10 mouse cellular contexts compared by ENCODE assay signal in the genomic region with DNA sequence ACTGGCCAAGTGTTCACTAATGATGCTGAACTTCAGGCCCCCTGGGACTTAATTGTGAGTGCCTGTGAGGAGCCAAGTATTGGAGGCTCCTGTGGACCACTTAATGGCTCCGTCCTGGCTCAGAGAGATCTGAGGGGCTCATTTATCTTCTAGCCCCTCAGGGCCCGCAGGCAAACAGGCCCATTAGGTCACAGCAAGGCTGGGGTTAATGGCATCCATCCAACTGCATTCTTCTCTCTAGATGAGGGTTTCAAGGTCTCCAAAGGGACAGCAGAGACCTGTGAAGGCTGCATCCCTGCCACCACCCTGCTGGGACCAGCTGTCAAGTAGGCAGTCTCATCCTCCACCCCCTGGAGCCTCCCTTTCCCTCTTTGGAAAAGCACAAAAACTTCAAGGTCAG. TPM values are rescaled to one million over a fixed set of nuclear protein-coding genes. Genes with fewer than 3 reads are reported as not detected.
DNase-seq lines count a peak whose midpoint lies in the region; ATAC-seq lines count a peak whose summit lies in the region.
"Had no signal": no experiment of that assay in that cellular context is flagged by ENCODE, and none has a peak within 500 bp of the region (broad histone marks: within the 10 kb centered on the region; RNA-seq: fewer than 3 reads in every experiment).

No protein-coding gene starts in this region.

- H3K27ac ChIP-seq in neural tube, embryonic 13.5 days (replicated peaks): peak overlapping the region; percentile 76
- H3K27ac ChIP-seq in neural tube, embryonic 15.5 days (replicated peaks): no peak overlapping the region
- H3K27ac ChIP-seq in stomach, embryonic 16.5 days (ENCODE audit: low read length): no peak overlapping the region
- no peak overlapping the region for H3K27ac ChIP-seq in liver, embryonic 11.5 days (ENCODE audit: low read depth, low read length)
- H3K27ac ChIP-seq: liver, embryonic 14.5 days had no signal

- ATAC-seq in neural tube, embryonic 13.5 days (ENCODE audit: low read depth): peak; percentile 36; the same call in 1 of the 2 replicates
- no peak for ATAC-seq in neural tube, embryonic 15.5 days (ENCODE audit: low FRiP score)
- no peak for ATAC-seq in stomach, embryonic 16.5 days (ENCODE audit: insufficient read depth, low FRiP score)
- no peak for ATAC-seq in liver, embryonic 11.5 days (replicated peaks; ENCODE audit: low FRiP score)

- no peak overlapping the region for H3K4me3 ChIP-seq in neural tube, embryonic 13.5 days
- no peak overlapping the region for H3K4me3 ChIP-seq in neural tube, embryonic 15.5 days (replicated peaks)
- H3K4me3 ChIP-seq in stomach, embryonic 16.5 days (replicated peaks; ENCODE audit: low read length): no peak overlapping the region
- H3K4me3 ChIP-seq in liver, embryonic 11.5 days (ENCODE audit: low read depth, low read length): no peak overlapping the region

- H3K9me3 ChIP-seq in neural tube, embryonic 13.5 days: no peaks in the 10 kb centered on the region
- no peaks in the 10 kb centered on the region for H3K9me3 ChIP-seq in neural tube, embryonic 15.5 days (replicated peaks)
- no peaks in the 10 kb centered on the region for H3K9me3 ChIP-seq in stomach, embryonic 16.5 days (replicated peaks; ENCODE audit: control insufficient read depth, low read length)
- H3K9me3 ChIP-seq in liver, embryonic 11.5 days (ENCODE audit: control insufficient read depth, low read length): no peaks in the 10 kb centered on the region

- 3% methylated on average over 2 of the region's 2 CpGs for WGBS in neural tube, embryonic 13.5 days
- 11% methylated on average over 2 of the region's 2 CpGs for WGBS in neural tube, embryonic 15.5 days
- WGBS in stomach, embryonic 16.5 days: 28% methylated on average over 2 of the region's 2 CpGs
- 50% methylated on average over 2 of the region's 2 CpGs for WGBS in liver, embryonic 11.5 days

- H3K27me3 ChIP-seq in neural tube, embryonic 13.5 days: no peaks in the 10 kb centered on the region
- no peaks in the 10 kb centered on the region for H3K27me3 ChIP-seq in neural tube, embryonic 15.5 days (replicated peaks)
- no peaks in the 10 kb centered on the region for H3K27me3 ChIP-seq in stomach, embryonic 16.5 days (ENCODE audit: control insufficient read depth, insufficient read depth, low read length)
- H3K27me3 ChIP-seq in liver, embryonic 11.5 days (replicated peaks; ENCODE audit: control insufficient read depth, insufficient read depth, low read length): peaks cover 6% of the 10 kb centered on the region; the same call in 1 of the 2 replicates

- H3K4me2 ChIP-seq in neural tube, embryonic 13.5 days: no peak overlapping the region
- H3K4me2 ChIP-seq in neural tube, embryonic 15.5 days: no peak overlapping the region
- H3K4me2 ChIP-seq in stomach, embryonic 16.5 days (ENCODE audit: low read depth, low read length): no peak overlapping the region
- no peak overlapping the region for H3K4me2 ChIP-seq in liver, embryonic 11.5 days

- no peaks in the 10 kb centered on the region for H3K36me3 ChIP-seq in neural tube, embryonic 13.5 days
- no peaks in the 10 kb centered on the region for H3K36me3 ChIP-seq in neural tube, embryonic 15.5 days
- H3K36me3 ChIP-seq in stomach, embryonic 16.5 days (ENCODE audit: control insufficient read depth, insufficient read depth, low read length): no peaks in the 10 kb centered on the region
- H3K36me3 ChIP-seq in liver, embryonic 11.5 days (ENCODE audit: control insufficient read depth, insufficient read depth, low read length): no peaks in the 10 kb centered on the region

- peak; percentile 45 for DNase-seq in embryo, embryonic 10 days (ENCODE audit: low spot score)
- no peak for DNase-seq in embryo, embryonic 9.5 days (ENCODE audit: extremely low spot score)
- peak; percentile 16 for DNase-seq in induced T-regulatory cell, adult 2 months (ENCODE audit: low read depth)
- no peak for DNase-seq in liver, embryonic 11.5 days (ENCODE audit: low spot score)
- no peak for DNase-seq in left cerebral cortex, adult 18-20 months (ENCODE audit: low spot score in 2 of 2)
- DNase-seq: kidney, postnatal 36 days had no signal

- no peak overlapping the region for H3K9ac ChIP-seq in neural tube, embryonic 13.5 days
- no peak overlapping the region for H3K9ac ChIP-seq in neural tube, embryonic 15.5 days (replicated peaks)
- 0 out of 2 replicates have a peak overlapping the region, but pooled peaks have one; percentile 20 for H3K9ac ChIP-seq in stomach, embryonic 16.5 days (ENCODE audit: low read length)
- no peak overlapping the region for H3K9ac ChIP-seq in liver, embryonic 11.5 days (ENCODE audit: low read depth, low read length)
- H3K9ac ChIP-seq: liver, embryonic 14.5 days had no signal

- peaks cover 48% of the 10 kb centered on the region for H3K4me1 ChIP-seq in neural tube, embryonic 13.5 days (replicated peaks)
- peaks cover 28% of the 10 kb centered on the region for H3K4me1 ChIP-seq in neural tube, embryonic 15.5 days
- H3K4me1 ChIP-seq in stomach, embryonic 16.5 days (ENCODE audit: control insufficient read depth, insufficient read depth, low read length): peaks cover 5% of the 10 kb centered on the region; the same call in 1 of the 2 replicates
- H3K4me1 ChIP-seq in liver, embryonic 11.5 days (replicated peaks; ENCODE audit: control insufficient read depth, insufficient read depth, low read length): no peaks in the 10 kb centered on the region

RNA-seq across cellular contexts. Expression of gene Cd5, which starts 19.1 kb away (rescaled TPM):
- 0.54 and 0.58 TPM in 2 replicates for polyA plus RNA-seq in neural tube, embryonic 13.5 days (2015; fragmentation: Nextera tagmentation; extraction: Ambion mirVana)
- polyA plus RNA-seq in neural tube, embryonic 15.5 days (2015; fragmentation: Nextera tagmentation; extraction: Ambion mirVana): 0.08 and 1.3 TPM in 2 replicates
- polyA plus RNA-seq in stomach, embryonic 16.5 days (2015; fragmentation: Nextera tagmentation; extraction: Ambion mirVana): 3.3 and 3.8 TPM in 2 replicates
- polyA plus RNA-seq in liver, embryonic 11.5 days (2014; fragmentation: Nextera tagmentation; extraction: Ambion mirVana): 0.05 TPM in 1 of 2 replicates, not detected in the other
- under 1 TPM in 1 of 2 experiments, not detected in 1; 0.16 TPM for total RNA-seq in left cerebral cortex, adult 18-20 months (2021)

RNA-seq across cellular contexts. Expression of gene Vps37c, which starts 31.2 kb away (rescaled TPM):
- 34.2 and 37.6 TPM in 2 replicates for polyA plus RNA-seq in neural tube, embryonic 13.5 days (2015; fragmentation: Nextera tagmentation; extraction: Ambion mirVana)
- 28.7 and 30.3 TPM in 2 replicates for polyA plus RNA-seq in neural tube, embryonic 15.5 days (2015; fragmentation: Nextera tagmentation; extraction: Ambion mirVana)
- 48.7 and 60.3 TPM in 2 replicates for polyA plus RNA-seq in stomach, embryonic 16.5 days (2015; fragmentation: Nextera tagmentation; extraction: Ambion mirVana)
- 23.2 TPM in 2 replicates for polyA plus RNA-seq in liver, embryonic 11.5 days (2014; fragmentation: Nextera tagmentation; extraction: Ambion mirVana)
- total RNA-seq in left cerebral cortex, adult 18-20 months (2021): 10 to 100 TPM; 21.7 to 25.8 TPM

RNA-seq across cellular contexts. Expression of gene Pga5, which starts 41.9 kb away (rescaled TPM):
- not detected in 2 replicates for polyA plus RNA-seq in neural tube, embryonic 13.5 days (2015; fragmentation: Nextera tagmentation; extraction: Ambion mirVana)
- not detected in 2 replicates for polyA plus RNA-seq in neural tube, embryonic 15.5 days (2015; fragmentation: Nextera tagmentation; extraction: Ambion mirVana)
- 139 and 218 TPM in 2 replicates for polyA plus RNA-seq in stomach, embryonic 16.5 days (2015; fragmentation: Nextera tagmentation; extraction: Ambion mirVana)
- polyA plus RNA-seq in liver, embryonic 11.5 days (2014; fragmentation: Nextera tagmentation; extraction: Ambion mirVana): not detected in 2 replicates
- total RNA-seq in left cerebral cortex, adult 18-20 months (2021): not detected

Comparison
In these comparisons a context has a peak if more than half of its experiments do, and no peak if none do; other contexts are left out.
1. DNase-seq: peak in embryo, embryonic 10 days (single experiment) and induced T-regulatory cell, adult 2 months (single experiment); none in embryo, embryonic 9.5 days (single experiment), liver, embryonic 11.5 days (single experiment) and left cerebral cortex, adult 18-20 months (0 of 2).
2. RNA of gene Pga5, which starts 41.9 kb away (polyA plus RNA-seq): 139 to 218 TPM in stomach, embryonic 16.5 days; not detected in neural tube, embryonic 15.5 days, not detected in neural tube, embryonic 13.5 days and not detected in liver, embryonic 11.5 days; every median in the first group is over 100 times any median in the second.